Mouse (Mus musculus): ENCODE measurements around the gene Batf. TPM values are rescaled to one million over a fixed set of nuclear protein-coding genes. Genes with fewer than 3 reads are reported as not detected.

The Batf gene
- total RNA-seq, 1 experiment from 2014 or later, result 45.5 TPM

- no peak for ATAC-seq (replicated peaks in 1 of 2; ENCODE audit: insufficient read depth in 1 of 2, low FRiP score in 2 of 2, low TSS enrichment in 1 of 2, low read depth in 1 of 2, poor library complexity in 2 of 2, severe bottlenecking in 2 of 2)
Measured at GRCm38 (mm10) chr12:85749861-85750260, 63.4 kb downstream of the Batf start.

DNA sequence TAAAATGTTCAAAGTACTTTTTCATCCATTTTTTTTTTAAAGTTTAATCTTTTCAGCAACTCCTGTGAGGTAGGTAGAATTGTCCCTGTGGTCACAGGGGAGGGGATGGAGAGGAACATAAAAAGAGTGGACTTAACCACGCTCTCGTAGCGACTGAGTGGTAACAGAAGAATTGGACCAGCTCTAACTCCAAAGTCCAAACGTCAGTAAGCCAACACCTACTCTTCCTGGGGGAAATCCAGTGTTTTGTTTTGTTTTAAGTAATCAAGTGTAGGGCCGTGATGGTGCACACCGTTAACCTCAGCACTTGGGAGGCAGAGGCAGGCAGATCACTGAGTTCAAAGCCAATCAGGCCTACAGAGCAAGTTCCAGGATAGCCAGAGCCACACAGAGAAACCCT, 65.6 kb downstream of the Batf start:
- ATAC-seq (replicated peaks in 1 of 2; ENCODE audit: insufficient read depth in 1 of 2, low FRiP score in 2 of 2, low TSS enrichment in 1 of 2, low read depth in 1 of 2, poor library complexity in 2 of 2, severe bottlenecking in 2 of 2), result no peak

- no peak for ATAC-seq (replicated peaks in 1 of 2; ENCODE audit: insufficient read depth in 1 of 2, low FRiP score in 2 of 2, low TSS enrichment in 1 of 2, low read depth in 1 of 2, poor library complexity in 2 of 2, severe bottlenecking in 2 of 2)
Measured at GRCm38 (mm10) chr12:85753223-85753622, 66.8 kb downstream of the Batf start.

GRCm38 (mm10) chr12:85754611-85755265, 68.3 kb downstream of the Batf start:
- no peak for ATAC-seq (replicated peaks in 1 of 2; ENCODE audit: insufficient read depth in 1 of 2, low FRiP score in 2 of 2, low TSS enrichment in 1 of 2, low read depth in 1 of 2, poor library complexity in 2 of 2, severe bottlenecking in 2 of 2)

GRCm38 (mm10) chr12:85756455-85756854, 70.0 kb downstream of the Batf start:
- ATAC-seq (replicated peaks in 1 of 2; ENCODE audit: insufficient read depth in 1 of 2, low FRiP score in 2 of 2, low TSS enrichment in 1 of 2, low read depth in 1 of 2, poor library complexity in 2 of 2, severe bottlenecking in 2 of 2), result no peak

DNA sequence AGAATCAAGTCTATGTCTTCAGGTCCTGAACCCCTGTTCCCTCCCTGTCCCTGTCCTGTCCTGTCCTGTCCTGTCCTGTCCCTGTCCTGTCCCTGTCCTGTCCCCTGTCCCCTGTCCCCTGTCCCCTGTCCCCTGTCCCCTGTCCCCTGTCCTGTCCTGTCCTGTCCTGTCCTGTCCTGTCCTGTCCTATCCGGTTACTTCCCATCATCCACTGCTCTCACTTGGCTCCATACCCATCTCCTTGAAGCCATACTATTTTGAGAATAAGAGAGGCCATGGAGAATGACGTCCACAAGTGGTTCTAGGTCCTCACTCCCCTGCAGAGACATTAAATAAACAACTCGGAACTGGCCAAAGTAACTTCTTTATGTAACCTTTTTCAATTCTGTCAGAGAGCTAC, 70.6 kb downstream of the Batf start:
- ATAC-seq (replicated peaks in 1 of 2; ENCODE audit: insufficient read depth in 1 of 2, low FRiP score in 2 of 2, low TSS enrichment in 1 of 2, low read depth in 1 of 2, poor library complexity in 2 of 2, severe bottlenecking in 2 of 2), result no peak

Other genes with a start within 250 kb of the Batf start
- 1,145 and 1,310 TPM in 2 replicates for gene Fos, start 212.8 kb upstream of the Batf start, total RNA-seq (2017)
- 34.3 and 36.9 TPM in 2 replicates for gene Jdp2, start 87.6 kb upstream of the Batf start, total RNA-seq (2017)
- gene Flvcr2, start 59.9 kb downstream of the Batf start, total RNA-seq (2017), result 0.45 TPM in 1 of 2 replicates, not detected in the other
- gene Erg28, start 137.9 kb downstream of the Batf start, total RNA-seq (2017), result 82.9 and 96.3 TPM in 2 replicates
- 21.7 and 26.3 TPM in 2 replicates for gene Ttll5, start 138.0 kb downstream of the Batf start, total RNA-seq (2017)

Measured in hematopoietic stem cell, adult 5-6 weeks (primary cell).